Mouse (Mus musculus) liver, adult 2 months (tissue): ENCODE results near the gene Kdm1a.

Experiments used
- CTCF ChIP-seq: fragments of 200-500 bp; IDR thresholded peaks from 2 replicates; pipeline ENCODE4 v1.5.1; 2011; ENCODE audit warnings: low read depth, low read length, control low read depth
- POLR2A ChIP-seq: fragments of 200-500 bp; IDR thresholded peaks from 2 replicates; pipeline ENCODE4 v1.6.1; 2011; ENCODE audit warnings: low read length, control low read depth; ENCODE audit not compliant: insufficient read depth; ENCODE audit errors: extremely low read depth

DNA sequence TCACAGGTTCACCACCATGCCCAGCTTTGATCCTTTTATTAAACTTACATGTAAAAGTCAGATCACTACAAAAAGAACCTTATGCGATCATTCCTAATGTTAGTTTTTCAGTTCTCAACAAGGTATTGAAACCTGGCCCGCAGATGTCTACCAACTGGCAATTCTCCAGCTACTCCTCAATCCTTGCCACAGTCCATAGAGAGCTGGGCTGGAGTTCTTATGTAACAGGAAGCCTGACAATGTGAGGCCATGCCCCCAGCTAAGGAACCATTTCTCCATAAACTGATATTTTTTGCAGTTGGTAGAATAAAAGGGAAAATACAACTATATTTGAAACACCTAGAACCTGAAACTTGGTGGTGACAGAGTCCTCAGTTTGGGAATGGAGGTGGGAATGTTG lies 42.8 kb downstream of the Kdm1a start:
- TF ChIP-seq CTCF (no peak), POLR2A (no peak)
